Mouse (Mus musculus): ENCODE data around the gene Leap2.
"Not testable (repeated sequence)": the region's sequence is repeated elsewhere in the genome, so short reads cannot be mapped to it uniquely, and the experiment has no call there.

Gene Leap2

DNA sequence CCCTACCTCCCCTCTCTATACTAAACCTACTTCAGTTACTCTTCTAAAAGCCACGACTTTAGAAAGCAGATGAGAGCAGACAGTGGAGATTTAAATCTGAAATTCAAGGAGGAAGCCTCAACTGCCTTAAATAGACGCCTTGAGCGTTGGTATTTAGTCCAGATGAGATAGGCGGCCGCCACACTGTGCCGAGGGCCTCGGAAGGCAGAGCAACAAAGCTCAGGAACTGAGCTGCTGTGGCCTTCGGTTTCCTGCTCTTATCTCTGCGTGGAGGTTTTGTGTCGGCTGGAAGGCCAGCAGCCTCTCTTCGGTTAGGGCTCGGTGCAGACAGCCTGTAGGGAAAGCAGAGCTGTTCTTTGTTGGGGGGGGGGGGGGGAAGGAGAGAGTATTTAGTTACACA lies 19.0 kb upstream of the Leap2 start:
- no peak for DNase-seq

DNA sequence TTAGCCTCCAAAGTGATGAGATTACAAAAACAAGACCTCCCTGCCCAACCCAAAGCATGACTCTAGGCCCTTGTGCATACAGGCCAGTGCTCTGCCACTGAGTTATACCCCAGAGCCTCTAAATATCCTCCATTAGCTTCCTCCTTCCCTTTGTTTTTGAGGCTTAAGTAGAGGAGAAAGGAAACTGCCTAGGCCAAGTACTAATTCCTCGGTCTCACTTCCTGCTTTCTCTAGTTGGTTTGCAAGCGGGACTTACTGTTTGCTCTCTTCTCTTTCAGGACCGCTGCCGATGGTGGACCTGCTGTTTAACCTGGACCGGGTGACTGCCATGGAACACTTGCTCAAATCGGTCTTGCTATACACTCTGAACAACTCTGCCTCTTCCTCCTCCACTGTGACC lies 13.4 kb upstream of the Leap2 start:
- no peak for DNase-seq

DNA sequence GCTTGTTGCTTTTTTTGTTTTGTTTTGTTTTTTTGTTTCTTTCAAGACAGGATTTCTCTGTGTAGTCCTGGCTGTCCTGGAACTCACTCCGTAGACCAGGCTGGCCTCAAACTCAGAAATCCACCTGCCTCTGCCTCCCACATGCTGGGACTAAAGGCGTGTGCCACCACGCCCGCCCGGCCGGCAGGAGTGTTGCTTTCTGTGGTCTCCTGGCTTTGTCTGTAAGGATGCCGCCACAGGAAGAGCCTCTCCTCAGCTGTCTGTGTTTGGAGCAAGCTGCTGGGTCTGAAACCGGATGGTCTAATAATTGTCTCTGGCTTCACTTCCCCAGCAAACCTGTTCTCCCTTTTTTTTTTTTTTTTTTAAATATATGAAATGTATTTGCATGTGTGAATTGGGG lies 12.5 kb upstream of the Leap2 start:
- no peak for DNase-seq

DNA sequence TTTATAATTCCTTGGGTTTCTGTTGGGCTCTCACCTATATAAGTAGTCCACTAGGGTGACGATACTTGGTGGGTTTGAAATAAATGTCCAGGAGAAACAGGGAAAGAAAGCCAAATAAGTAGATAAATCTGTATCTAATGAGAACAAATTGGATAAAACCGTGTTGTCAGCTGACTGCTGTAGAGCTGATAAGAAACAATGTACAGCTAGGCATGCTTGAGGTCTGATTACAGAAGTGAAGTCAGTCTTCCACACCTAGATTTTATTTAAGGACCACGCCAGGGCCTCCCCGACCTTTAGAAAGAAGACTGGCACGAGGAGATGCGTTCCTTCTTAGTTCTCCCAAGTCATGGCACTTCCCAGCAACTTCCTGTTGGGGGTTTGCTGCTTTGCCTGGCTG lies 10.1 kb upstream of the Leap2 start:
- no peak for DNase-seq

DNA sequence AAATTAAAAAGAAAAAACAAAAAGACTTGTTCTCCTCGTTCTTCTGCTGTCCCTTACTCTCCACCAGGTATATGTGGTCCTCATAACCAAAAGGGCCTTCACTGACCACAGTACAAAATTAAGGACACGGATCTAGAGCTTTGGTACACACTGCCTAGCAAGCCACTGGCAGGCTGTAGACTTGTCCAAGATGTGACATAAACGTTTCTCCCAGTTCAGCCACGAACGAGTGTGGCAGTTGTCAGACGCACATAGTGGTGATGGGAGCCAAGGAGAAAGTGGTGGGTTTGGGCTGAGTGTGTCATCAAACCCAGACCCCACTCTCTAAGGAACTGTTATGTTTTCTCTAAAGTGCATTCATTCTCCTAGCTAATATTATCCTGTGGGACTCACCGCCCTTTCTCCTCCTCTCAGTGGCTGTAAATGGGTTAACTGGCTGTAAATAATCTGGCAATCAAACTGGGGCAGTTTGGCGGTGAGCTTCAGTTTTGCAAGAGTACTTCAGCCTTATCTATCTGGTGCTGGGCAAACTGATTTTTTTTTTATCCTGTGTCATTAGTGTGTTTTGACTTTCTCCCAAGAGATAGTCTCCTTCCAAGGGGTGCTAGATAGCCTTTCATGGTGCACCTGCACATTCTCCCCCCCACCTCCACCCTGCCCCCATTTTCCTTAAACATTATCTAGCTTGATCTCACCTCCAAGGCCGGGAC lies 8.5 kb upstream of the Leap2 start:
- DNase-seq: no peak

DNA sequence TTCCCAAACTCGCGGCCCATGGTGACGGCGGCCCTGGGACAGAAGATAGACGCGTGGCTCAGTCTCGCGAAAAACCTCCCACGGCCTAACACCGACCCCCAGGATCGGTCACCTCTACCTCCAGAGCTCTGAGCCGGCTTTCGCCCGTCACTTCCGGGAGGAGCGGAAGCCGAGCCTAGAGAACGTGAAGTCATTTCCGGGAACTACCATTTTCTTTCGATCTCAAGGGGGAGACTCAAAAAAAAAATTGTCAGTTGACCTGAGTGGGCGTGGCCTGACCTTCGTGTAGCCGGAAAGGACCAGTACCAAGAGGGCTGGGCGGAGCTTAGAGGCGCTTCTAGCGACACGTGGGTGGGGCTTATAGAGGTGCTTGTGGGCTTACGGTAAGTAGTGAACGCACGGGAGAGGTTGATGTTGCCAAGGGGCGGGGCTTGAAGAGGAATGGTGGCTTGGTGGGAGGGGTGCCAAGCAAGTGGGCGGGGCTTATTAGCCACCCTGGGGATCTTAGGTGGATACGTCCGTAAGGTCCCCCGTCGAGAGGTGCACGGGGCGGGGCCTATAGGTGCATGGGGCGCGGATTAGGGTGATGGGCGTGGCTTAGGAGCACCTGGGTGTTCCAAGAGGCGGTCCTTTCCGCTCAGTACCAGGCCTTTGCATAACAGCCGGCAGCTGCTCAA lies 7.8 kb upstream of the Leap2 start, which contains the start of the genes Uqcrq and Gdf9:
Gene Uqcrq, minus strand, starts transcription at position 162 of the 677 bp plus-strand sequence.
Gene Gdf9, plus strand, starts transcription at position 354 of the 677 bp plus-strand sequence.
- peak; percentile 99 for DNase-seq

DNA sequence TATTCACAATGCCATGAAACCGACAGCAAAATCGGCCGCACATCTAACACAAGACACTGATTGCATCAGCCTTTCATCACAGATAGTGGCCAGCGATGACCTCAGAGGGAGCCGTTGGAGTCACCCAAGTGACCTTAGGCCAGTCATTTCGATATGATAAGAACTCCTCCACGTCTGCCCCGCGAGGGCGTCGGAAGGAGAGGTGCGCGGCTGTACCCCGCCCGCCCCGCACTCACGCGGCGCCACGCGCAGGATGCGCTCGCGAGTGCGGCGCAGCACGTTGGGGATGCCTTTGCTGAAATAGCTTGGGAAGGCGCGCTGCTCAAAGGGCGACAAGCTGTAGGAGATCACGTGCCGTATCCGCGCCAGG lies 7.3 kb upstream of the Leap2 start:
- peak; percentile 29 for DNase-seq

DNA sequence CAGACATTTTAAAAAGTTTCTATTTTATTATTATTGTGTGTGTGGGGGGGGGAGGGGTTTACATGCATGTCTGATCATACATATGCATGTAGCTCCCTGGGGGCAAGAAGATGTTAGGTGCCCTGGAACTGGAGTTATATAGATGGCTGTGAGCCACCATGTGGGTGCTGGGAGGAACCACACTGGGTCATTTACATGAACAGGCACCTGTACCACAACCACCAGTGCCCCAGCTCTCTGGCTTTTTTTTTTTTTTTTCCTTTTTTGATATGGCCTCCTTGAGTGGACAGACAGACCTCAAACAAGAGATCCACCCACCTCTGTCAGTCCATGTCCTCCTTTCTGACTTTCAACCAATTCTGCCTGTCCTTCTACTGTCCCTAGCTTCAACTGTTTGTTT lies 6.2 kb upstream of the Leap2 start:
- no peak for DNase-seq

DNA sequence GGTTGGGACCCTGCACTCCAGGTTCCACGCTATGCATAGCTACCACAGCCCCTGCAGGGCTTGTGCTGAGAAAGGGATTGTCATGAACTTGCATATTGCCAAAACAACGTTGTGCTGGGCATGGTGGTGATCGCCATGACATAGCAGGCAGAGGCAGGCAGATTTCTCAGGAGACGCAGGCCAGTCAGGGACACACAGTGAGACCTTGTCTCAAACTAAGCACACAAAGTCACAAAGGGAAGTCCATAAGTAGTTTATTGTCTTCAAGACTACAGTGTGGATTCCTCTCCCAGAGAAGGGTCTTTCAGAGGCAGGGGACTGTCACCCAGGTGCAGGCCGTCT lies 5.7 kb upstream of the Leap2 start:
- no peak for DNase-seq

DNA sequence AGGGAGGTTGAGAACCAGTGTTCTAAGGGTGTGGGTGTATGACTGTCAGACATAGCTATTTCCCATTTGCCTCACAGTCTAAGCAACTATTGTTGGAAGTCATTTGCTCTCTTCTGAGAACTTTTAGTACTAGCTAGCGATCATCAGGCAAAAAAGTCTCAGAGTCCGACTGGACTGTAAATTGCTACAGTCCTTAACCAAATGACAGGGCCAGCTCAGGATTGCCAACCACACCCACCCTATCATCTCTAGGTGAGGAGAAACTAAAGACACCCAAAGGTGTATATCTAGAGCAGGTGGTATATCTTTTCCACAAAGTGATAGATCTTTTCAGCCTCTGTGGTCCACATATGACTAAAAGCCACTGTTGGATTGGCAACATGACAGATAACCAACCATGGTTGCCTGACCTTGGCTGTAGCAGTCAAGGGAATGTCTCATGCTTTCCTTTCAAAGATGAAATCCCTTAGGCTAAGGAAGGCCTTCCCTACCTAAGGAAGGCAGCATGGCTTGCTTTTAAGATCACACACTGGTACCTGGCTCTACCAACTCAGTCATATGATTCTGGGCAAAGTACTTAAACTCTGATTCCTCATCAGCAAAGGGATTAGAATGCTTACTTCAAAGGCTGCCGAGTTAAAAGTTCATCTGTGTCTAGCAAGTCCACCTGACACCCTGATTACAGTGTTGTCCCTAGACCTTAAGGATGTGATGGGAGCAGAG lies 5.2 kb upstream of the Leap2 start:
- no peak for DNase-seq

DNA sequence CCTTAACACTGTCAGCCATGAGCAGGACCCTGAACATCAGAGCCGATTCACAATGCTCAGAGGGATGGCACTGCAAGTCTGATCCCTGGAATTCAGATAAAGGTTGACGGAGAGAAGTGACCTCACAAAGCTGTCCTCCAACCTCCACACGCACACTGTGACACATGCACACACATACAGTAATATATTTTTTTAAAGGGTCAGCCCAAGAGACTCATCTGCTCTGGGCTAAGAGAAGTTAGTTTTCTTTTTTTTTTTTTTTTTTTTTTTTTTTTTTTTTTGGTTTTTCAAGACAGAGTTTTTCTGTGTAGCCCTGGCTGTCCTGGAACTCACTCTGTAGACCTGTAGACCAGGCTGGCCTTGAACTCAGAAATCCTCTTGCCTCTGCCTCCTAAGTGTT lies 3.9 kb upstream of the Leap2 start:
- not testable (repeated sequence) for DNase-seq

DNA sequence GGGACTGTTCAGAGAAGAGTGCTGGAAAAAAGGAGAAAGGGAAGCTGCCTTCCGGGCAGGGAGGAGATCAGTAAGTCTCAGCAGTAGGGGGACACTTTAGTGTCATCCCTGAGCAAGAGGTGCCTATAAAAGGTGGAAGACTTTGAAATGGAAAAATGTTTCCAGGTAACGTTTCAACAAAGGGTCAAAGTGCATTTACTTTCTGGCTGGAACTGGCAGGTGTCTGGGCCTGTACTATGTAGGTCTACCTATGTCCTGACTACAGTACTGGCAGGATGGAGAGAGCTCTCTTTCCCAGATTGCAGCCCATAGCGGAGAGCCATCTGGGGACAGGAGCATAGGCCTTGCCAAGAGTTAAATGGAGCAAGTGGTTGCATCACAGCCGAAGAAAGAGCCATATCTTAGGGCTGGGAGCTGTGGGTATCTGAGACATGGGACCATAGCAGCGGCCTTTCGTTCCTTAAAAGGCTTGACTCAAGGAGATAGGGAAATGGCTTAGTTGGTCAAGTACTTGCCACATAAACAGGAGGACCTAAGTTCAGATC lies 2.8 kb upstream of the Leap2 start:
- no peak for DNase-seq

DNA sequence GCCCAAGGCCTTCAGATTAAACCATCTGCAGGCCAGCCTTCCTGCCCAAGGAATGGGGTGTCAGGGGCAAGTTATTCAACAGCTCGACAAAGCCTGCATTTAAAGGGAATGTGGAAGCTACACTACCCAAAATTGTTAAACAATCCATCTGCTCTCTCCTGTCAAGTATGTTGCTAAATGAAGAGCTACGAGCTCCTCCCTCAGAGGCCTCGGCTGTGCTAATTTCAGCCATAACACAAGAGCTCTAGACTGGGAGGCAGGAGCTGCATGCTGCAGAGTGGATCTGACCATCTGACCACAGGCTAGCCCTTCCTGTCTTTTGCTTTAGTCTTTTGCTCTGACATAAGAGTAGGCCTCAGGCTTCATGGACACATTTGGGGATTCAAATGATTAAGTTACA lies 2.3 kb upstream of the Leap2 start:
- no peak for DNase-seq

DNA sequence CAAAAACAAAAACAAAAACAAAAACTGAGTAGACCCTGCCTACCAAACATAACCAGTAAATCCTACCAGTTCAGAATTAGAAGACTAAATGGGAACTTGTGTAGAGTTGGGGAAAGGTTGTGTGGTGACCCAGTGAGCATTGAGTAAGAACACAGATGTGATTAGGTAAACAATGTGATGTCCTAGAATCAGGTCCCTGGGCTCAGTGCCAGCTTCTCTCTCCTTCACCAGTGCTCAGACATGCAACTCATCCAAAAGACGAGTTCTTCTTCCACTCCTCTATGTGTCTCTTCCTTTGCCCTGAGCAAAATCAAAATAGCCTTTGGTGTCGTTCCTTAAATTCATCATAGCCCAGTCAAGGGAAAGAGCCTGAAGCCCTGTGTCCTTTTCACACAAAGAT lies 1.9 kb upstream of the Leap2 start:
- peak; percentile 39 for DNase-seq

DNA sequence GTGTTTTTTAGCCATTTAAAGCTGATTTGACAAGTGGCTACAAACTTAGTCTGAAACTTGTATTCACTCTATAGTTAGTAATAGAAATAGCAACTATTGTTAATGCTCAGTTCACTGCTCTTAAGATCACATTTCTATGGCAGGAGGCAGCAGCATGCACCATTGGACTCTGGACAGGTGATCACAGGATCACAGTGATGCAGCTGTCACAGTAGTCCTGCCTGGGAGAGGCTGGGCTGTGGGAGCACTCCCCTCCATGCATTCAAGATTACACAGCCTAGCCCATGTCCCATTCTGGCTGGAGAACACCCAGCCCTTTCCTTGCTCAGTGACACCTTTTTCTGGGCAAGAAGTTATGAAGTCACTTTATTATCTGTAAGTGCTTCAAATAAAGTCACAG lies 4.9 kb downstream of the Leap2 start:
- no peak for DNase-seq

DNA sequence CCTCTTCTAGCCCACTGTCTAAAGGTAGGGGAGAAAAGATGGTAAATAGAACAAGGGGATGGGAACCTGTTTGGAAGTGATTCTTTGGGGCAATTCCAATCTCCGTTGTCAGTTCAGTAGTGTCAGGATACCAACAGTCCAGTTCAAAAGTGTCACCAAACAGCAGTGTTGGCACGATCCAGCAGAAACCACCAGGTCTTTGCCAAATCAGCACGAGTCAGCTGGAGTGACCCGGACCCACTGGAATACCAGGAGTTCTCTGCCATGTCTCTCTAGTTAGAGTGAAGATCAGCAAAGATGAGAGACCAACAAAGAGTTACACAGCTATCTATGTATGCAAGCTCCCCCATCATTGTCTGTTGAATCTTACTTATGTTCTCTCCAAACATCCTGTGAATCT lies 9.1 kb downstream of the Leap2 start:
- DNase-seq: no peak

DNA sequence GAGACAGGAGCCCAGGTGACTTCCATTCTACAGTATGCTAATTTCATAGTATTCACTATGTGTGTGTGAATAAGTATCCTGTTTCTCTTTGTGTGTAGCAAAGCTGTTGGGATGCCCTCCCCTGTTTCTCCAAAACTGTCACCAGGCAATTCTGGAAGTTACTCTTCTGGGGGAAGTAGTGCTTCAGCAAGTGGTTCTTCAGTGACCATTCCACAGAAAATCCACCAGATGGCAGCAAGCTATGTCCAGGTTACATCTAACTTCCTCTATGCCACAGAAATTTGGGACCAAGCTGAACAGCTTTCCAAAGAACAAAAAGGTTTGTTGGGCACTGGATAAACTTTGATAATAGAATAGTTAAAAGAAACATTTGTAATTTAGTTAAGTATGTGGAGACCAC lies 11.2 kb downstream of the Leap2 start:
- DNase-seq: peak; percentile 11

DNA sequence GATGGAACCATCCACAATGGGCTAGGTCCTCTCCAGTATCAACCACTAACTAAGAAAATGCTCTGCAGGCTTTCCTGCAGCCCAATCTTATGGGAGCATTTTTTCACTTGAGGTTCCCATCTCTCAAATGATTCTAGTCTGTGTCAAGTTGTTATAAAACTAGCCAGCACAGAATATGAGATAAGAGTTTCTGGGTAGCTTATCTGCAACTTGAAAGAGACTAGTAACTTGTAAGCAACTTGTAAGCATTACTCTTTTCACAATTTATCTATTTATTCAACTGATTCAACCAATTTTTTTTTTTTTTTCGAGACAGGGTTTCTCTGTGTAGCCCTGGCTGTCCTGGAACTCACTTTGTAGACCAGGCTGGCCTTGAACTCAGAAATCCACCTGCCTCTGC lies 19.3 kb downstream of the Leap2 start:
- no peak for DNase-seq

DNA sequence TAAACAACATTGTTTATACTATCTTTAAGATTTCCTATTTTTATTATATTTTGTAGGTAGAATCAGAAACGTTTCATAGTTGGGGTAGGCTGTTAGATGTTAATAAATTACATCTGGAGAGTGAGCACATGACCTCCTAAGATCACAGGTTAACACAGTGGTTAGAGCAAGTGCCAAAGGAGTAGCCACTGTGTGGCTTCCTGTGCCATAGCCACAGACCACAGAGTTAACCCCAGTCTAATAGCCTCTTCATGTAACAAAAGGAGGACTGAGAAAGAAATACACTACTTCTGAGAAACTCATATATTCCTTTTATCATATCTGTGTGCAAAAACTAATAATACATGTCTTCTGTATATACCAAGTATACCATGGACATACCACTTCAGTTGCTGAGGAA lies 29.1 kb downstream of the Leap2 start:
- no peak for DNase-seq

DNA sequence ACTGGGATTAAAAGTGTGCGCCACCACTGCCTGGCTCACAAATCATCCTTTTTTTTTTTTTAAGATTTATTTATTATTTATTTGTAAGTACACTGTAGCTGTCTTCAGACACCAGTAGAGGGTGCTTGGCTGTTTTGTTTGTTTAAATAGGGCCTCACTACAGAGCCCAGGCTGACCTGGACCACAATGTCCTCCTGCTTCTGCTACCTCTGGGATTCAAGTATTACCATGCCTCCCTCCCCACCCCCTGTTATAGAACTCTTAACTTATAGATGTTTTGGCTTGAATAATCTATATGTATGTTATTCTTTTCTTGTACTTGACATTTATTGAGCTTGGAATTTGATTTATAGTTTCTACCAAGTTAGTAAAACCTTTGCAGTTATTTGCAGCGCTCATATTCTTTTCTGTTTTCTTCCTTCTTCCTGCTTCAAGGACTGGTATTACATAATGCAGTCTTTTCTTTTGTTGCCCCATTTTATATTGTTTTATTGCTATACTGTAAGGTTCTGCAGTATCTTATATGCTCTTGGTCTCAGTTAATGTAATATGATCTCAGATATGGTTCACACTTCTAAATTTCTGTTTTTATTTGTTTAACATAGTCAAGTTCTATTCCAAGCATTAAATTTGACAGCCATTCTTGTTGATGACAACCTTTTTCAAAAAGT lies 39.1 kb downstream of the Leap2 start:
- DNase-seq: no peak

DNA sequence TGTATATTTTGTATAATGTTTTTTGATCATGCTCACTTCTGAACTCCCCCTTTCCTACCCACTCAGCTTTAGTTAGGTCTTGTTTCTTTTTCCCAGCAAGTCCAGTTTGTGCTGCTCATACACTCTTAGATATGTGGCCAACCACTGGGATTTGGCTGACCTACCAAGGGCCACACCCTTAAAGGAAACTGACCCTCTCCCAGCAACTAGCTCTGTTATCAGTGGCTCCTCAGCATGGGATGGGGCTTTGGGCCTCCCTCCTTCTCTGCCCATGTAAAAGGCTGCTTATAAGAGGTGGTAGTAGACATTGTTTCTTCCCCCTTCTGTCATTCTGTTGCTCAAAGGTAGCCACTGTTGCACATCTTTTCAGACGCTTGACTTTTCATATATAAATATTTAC lies 44.1 kb downstream of the Leap2 start:
- no peak for DNase-seq

All from lung, postnatal 14 days (tissue).